Mouse (Mus musculus) liver, embryonic 14.5 days (tissue): Measurements from ENCODE around the gene Rnf182. TPM values are rescaled to one million over a fixed set of nuclear protein-coding genes. Genes with fewer than 3 reads are reported as not detected.

ENCODE experiments used
- ATAC-seq: fragments of 200-750 bp; cut with Nextera tagmentation; 2 replicates; pipeline ENCODE4 v1.8.0; 2017; ENCODE audit warnings: moderate number of reproducible peaks, mild to moderate bottlenecking, moderate library complexity; ENCODE audit not compliant: insufficient read depth
- DNase-seq, 3 experiments: peaks; one replicate each; pipeline ENCODE4 v3.0.0-alpha.2; 2012 to 2013; ENCODE audit warnings: low read depth in 3 of 3, low spot score in 3 of 3
- H3K27ac ChIP-seq: fragments of 300-500 bp; sonication (generic); 2 replicates; pipeline ENCODE4 v1.5.1; 2014; ENCODE audit warnings: moderate library complexity, mild to moderate bottlenecking, control low read depth, inconsistent platforms
- H3K27me3 ChIP-seq: fragments of 300-500 bp; sonication (generic); 2 replicates; pipeline ENCODE4 v1.6.1; 2014; ENCODE audit warnings: mild to moderate bottlenecking, low read length, moderate library complexity; ENCODE audit not compliant: control insufficient read depth, insufficient read depth
- H3K36me3 ChIP-seq: fragments of 300-500 bp; sonication (generic); replicated peaks from 2 replicates; pipeline ENCODE4 v1.6.1; 2014; ENCODE audit warnings: low read depth; ENCODE audit not compliant: control insufficient read depth, insufficient read depth
- H3K4me1 ChIP-seq, 2 experiments: fragments of 200-500 bp in 1 of 2; fragments of 300-500 bp in 1 of 2; sonication (generic) in 1 of 2; replicated peaks; 2 replicates each; pipeline ENCODE4 v1.6.1; 2012 to 2014; ENCODE audit warnings: antibody characterized with exemption in 1 of 2, inconsistent platforms in 1 of 2, low read length in 1 of 2; ENCODE audit not compliant: control insufficient read depth in 2 of 2, insufficient read depth in 2 of 2
- H3K4me2 ChIP-seq: fragments of 300-500 bp; sonication (generic); 2 replicates; pipeline ENCODE4 v1.6.1; 2014; ENCODE audit warnings: low read depth, mild to moderate bottlenecking, control low read depth, moderate library complexity
- H3K4me3 ChIP-seq, 2 experiments: fragments of 200-500 bp in 1 of 2; fragments of 300-500 bp in 1 of 2; sonication (generic) in 1 of 2; 2 replicates each; pipeline ENCODE4 v1.5.1; 2012 to 2014; ENCODE audit warnings: low read depth in 2 of 2, low read length in 2 of 2, mild to moderate bottlenecking in 2 of 2, control low read depth in 1 of 2, inconsistent platforms in 1 of 2, moderate library complexity in 1 of 2; ENCODE audit not compliant: insufficient read depth in 1 of 2
- H3K9ac ChIP-seq: fragments of 300-500 bp; sonication (generic); replicated peaks from 2 replicates; pipeline ENCODE4 v1.6.1; 2014; ENCODE audit warnings: mild to moderate bottlenecking, control low read depth, moderate library complexity
- H3K9me3 ChIP-seq: fragments of 300-500 bp; sonication (generic); 2 replicates; pipeline ENCODE4 v1.6.1; 2016; ENCODE audit warnings: low read length, mixed read lengths; ENCODE audit not compliant: control insufficient read depth
- CTCF ChIP-seq: IDR thresholded peaks from 2 replicates; pipeline ENCODE4 v1.5.1; 2016; ENCODE audit warnings: antibody characterized with exemption, low read depth, control low read depth
- EP300 ChIP-seq: IDR thresholded peaks from 2 replicates; pipeline ENCODE4 v1.6.1; 2016; ENCODE audit warnings: antibody characterized with exemption, low read depth
- WGBS: fragments of 180-500 bp; shearing (Covaris S2); extraction: QIAGEN DNeasy Blood & Tissue Kit; methylation state at CpG from one replicate; pipeline ENCODE4 v1.1.7; 2014; ENCODE audit not compliant: insufficient replicate concordance; 5-methylcytosine and 5-hydroxymethylcytosine counted together
- polyA plus RNA-seq, 2 experiments: library from polyadenylated mRNA; depleted of rRNA in 1 of 2; stranded (reverse) in 1 of 2; unstranded in 1 of 2; fragments of >200 nt; fragmentation: Nextera tagmentation in 1 of 2; extraction: Ambion mirVana in 1 of 2; gene quantifications; 2 replicates each; pipeline versions ENCODE4 v1.2.1 to v1.2.3; 2012 to 2014

Rnf182 gene
- polyA plus RNA-seq, 2 experiments: 0.05 to 0.07 TPM

DNA sequence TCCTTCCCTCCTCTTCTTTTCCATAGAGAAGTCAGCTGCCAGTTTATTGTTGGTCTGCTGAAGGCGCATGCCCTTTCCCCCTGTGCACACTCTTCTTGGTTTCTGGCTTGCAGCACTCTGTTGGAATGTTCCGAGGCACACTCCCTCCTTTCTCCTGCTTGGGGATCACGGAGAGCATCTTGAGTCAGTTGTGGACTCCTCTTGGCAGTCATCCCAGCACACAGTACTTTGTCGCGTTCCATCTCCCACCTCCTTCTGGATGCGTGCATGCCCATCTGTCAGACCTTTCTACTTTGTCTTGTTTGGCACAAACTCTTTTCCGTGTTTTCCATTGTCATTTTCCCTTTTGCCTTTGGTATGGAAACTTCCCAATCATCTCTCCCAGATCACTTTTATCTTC is 22.2 kb downstream of the Rnf182 start:
- Histone ChIP-seq H3K4me1 (no peaks in the 10 kb centered on the region), H3K27me3 (no peaks in the 10 kb centered on the region), H3K27ac (no peak overlapping the region), H3K9ac (no peak overlapping the region), H3K36me3 (no peaks in the 10 kb centered on the region), H3K9me3 (no peaks in the 10 kb centered on the region), H3K4me2 (no peak overlapping the region), H3K4me3 (no peak overlapping the region)
- no peak for DNase-seq
- 63% methylated on average over 7 of the region's 7 CpGs for WGBS
- no peak for ATAC-seq
- no peak for TF ChIP-seq EP300
- TF ChIP-seq CTCF: no peak

DNA sequence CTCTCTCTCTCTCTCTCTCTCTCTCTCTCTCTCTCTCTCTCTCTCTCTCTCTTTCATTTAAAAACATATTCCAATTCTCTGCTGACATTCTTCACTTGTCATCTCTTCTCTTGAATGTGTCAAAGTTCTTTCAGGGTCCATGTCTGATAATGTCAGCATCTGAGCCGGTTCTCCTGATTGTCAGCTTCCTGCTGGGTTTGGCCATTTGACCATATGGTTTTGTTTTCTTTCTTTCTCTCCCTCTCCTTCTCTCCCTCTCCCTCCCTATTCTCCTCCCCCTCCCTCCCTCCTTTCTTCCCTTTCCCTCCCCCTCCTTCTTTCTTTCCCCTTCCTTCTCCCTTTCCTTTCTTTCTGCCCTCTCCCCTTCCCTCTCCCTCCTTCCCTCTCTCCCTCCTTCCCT is 29.5 kb downstream of the Rnf182 start:
- Histone ChIP-seq H3K4me1 (no peaks in the 10 kb centered on the region), H3K9ac (no peak overlapping the region), H3K27me3 (no peaks in the 10 kb centered on the region), H3K4me3 (no peak overlapping the region), H3K4me2 (no peak overlapping the region), H3K27ac (no peak overlapping the region), H3K36me3 (no peaks in the 10 kb centered on the region), H3K9me3 (no peaks in the 10 kb centered on the region)
- TF ChIP-seq CTCF (no peak), EP300 (no peak)
- WGBS: 6% methylated on average over 1 of the region's 1 CpGs
- DNase-seq (no peak), ATAC-seq (no peak)

DNA sequence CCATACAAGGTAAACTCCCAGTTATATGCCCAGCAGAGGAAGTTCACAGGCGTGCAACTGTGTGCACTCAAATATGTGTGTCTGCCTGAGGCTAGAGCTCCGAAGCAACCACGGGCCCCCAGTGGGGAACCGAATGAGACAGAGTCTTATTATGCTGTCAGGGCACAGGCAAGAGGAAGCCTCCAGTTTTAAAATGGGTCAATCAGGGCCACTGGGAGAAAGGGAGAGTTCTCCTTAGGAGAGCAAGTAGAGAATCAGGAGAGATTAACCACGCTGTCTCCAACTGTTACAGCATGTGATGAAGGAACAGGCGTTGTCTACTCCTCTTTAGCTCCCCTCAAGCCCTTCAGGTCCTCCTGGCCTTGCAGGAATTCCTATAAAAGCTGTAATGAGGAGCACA is 33.0 kb downstream of the Rnf182 start:
- TF ChIP-seq CTCF (no peak), EP300 (no peak)
- no peaks in the 10 kb centered on the region for H3K27me3 ChIP-seq
- no peak for DNase-seq
- no peaks in the 10 kb centered on the region for H3K9me3 ChIP-seq
- no peak overlapping the region for H3K9ac ChIP-seq
- H3K4me1 ChIP-seq: no peaks in the 10 kb centered on the region
- no peak overlapping the region for H3K4me2 ChIP-seq
- H3K4me3 ChIP-seq: no peak overlapping the region
- H3K27ac ChIP-seq: no peak overlapping the region
- 46% methylated on average over 6 of the region's 6 CpGs for WGBS
- no peaks in the 10 kb centered on the region for H3K36me3 ChIP-seq
- ATAC-seq: no peak

DNA sequence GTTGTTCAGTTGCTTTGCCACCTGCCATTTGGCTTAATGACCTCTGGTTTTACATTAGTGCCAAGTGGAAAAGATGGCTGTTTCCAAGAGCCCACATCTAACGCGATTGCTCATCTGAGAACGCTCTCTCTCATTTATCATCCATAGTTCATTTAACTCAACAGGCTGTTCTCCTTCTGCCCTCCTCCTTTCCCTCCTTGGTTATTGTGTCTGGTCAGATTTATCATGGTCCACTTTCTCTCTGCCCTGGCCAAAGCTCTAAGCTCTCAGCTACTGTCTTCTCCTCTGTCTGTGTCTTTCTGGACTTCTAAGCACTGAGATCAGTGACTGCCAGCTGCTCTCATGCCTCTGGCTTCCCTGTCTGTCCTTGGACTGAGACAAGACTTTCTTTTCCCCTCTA is 35.8 kb downstream of the Rnf182 start:
- no peak for ATAC-seq
- WGBS: 82% methylated on average over 3 of the region's 3 CpGs

DNA sequence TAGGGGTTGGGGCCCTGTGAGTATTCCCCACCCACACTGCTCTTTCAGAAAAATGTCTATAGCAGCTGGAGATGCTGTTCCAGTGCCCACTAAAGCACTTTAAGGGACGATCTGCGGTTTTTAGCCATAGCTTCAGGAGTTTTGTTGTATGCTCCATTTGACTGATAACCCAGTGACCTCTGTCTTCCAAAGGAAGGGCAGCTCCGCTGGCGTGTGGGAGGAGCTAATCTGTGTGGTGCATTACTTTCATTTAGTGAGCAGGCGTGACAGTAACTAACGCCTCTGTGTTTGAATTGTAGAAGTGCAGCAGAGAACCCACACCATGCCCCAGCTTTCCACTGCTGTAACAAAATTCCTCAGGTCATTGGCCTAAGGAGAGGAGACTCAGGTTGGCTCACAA is 38.6 kb downstream of the Rnf182 start:
- DNase-seq: no peak

More for the DNA sequence above, 35.8 kb downstream of the Rnf182 start:
- H3K9me3 ChIP-seq: no peaks in the 10 kb centered on the region
- no peak overlapping the region for H3K4me2 ChIP-seq
- no peaks in the 10 kb centered on the region for H3K36me3 ChIP-seq
- H3K27me3 ChIP-seq: no peaks in the 10 kb centered on the region
- H3K4me1 ChIP-seq: no peaks in the 10 kb centered on the region
- no peak overlapping the region for H3K4me3 ChIP-seq
- no peak for TF ChIP-seq EP300
- no peak for TF ChIP-seq CTCF
- no peak overlapping the region for H3K9ac ChIP-seq
- H3K27ac ChIP-seq: no peak overlapping the region
- DNase-seq: no peak

DNA sequence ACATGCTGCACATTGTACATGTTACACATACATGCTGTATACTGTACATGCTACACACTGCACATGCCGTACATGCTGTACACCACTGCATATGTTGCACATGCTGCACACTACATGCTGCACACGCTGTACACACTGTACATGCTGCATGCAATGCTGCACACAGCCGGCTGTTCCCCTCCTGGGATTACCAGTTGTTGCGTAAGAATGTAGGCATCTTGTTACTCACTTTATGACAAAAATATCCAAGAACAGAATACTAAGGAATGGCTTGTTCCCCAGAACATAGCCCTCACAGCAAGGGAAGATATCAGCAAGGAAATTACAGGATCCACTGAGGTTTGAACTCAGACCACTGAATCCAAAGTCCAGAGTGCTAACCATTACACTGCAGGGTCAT is 47.7 kb downstream of the Rnf182 start:
- no peak overlapping the region for H3K4me2 ChIP-seq
- H3K27me3 ChIP-seq: no peaks in the 10 kb centered on the region
- TF ChIP-seq CTCF (no peak), EP300 (no peak)
- H3K9ac ChIP-seq: no peak overlapping the region
- no peaks in the 10 kb centered on the region for H3K36me3 ChIP-seq
- ATAC-seq (no peak), DNase-seq (no peak)
- H3K4me1 ChIP-seq: no peaks in the 10 kb centered on the region
- 64% methylated on average over 4 of the region's 4 CpGs for WGBS
- H3K27ac ChIP-seq: no peak overlapping the region
- H3K4me3 ChIP-seq: no peak overlapping the region
- H3K9me3 ChIP-seq: no peaks in the 10 kb centered on the region

More for the DNA sequence above, 38.6 kb downstream of the Rnf182 start:
- no peak overlapping the region for H3K4me3 ChIP-seq
- no peak overlapping the region for H3K4me2 ChIP-seq
- H3K9me3 ChIP-seq: no peaks in the 10 kb centered on the region
- no peaks in the 10 kb centered on the region for H3K36me3 ChIP-seq
- H3K4me1 ChIP-seq: no peaks in the 10 kb centered on the region
- WGBS: 56% methylated on average over 6 of the region's 6 CpGs
- no peak for TF ChIP-seq EP300
- TF ChIP-seq CTCF: no peak
- no peaks in the 10 kb centered on the region for H3K27me3 ChIP-seq
- no peak for ATAC-seq
- no peak overlapping the region for H3K27ac ChIP-seq
- H3K9ac ChIP-seq: no peak overlapping the region
